Mouse (Mus musculus): Measurements from ENCODE around the gene Gm21117.
"Not testable (repeated sequence)": the region's sequence is repeated elsewhere in the genome, so short reads cannot be mapped to it uniquely, and the experiment has no call there.

Gm21117 gene

DNA sequence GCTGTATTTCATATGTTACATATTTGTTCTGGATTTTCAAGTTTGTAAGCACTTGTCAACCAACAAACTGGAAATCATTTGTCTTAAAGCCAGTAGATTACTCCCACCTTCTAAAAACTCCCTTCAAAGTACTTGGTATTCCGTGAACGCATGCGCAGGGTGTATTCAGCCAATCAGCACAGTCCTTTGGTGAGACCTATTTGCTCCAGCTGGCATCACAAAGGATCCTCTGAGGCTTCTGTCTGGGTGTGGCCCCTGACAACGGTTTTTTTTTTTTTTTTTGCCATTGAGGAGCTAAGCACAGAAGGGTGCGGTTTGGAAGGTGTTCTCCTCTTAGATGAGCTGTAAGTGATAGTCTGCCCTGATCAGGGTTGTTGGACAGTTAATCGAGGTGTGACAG, at the start of gene Gm21117:
Gene Gm21117, plus strand, starts transcription at position 301 of the 400 bp plus-strand sequence.
- DNase-seq: not testable (repeated sequence)

All from kidney, postnatal 25 days (tissue).